Mouse (Mus musculus) midbrain, embryonic 10.5 days (tissue): ENCODE measurements at regions not wholly inside any gene's neighbourhood (a gene's known extent, or its start where the extent isn't known, plus 50 kb on each side); places are given as distances from the start of the nearest gene placed in this dataset.
"Not testable (repeated sequence)": the region's sequence is repeated elsewhere in the genome, so short reads cannot be mapped to it uniquely, and the experiment has no call there.

Experiments
- DNase-seq: peaks from one replicate; pipeline ENCODE4 v3.0.0-alpha.2; 2017; ENCODE audit warnings: low spot score
- H3K27ac ChIP-seq: fragments of 300-500 bp; sonication (generic); replicated peaks from 2 replicates; pipeline ENCODE4 v1.5.1; 2016; ENCODE audit warnings: mild to moderate bottlenecking
- H3K27me3 ChIP-seq: fragments of 300-500 bp; sonication (generic); 2 replicates; pipeline ENCODE4 v1.6.1; 2016; ENCODE audit warnings: low read depth, mild to moderate bottlenecking; ENCODE audit not compliant: poor library complexity, severe bottlenecking
- H3K36me3 ChIP-seq: fragments of 300-500 bp; sonication (generic); 2 replicates; pipeline ENCODE4 v1.6.1; 2016; ENCODE audit warnings: mild to moderate bottlenecking, moderate library complexity
- H3K4me1 ChIP-seq: fragments of 300-500 bp; sonication (generic); 2 replicates; pipeline ENCODE4 v1.6.1; 2016
- H3K4me3 ChIP-seq: fragments of 300-500 bp; sonication (generic); 2 replicates; pipeline ENCODE4 v1.5.1; 2016; ENCODE audit warnings: mild to moderate bottlenecking, moderate library complexity
- H3K9me3 ChIP-seq: fragments of 300-500 bp; sonication (generic); replicated peaks from 2 replicates; pipeline ENCODE4 v1.6.1; 2016; ENCODE audit warnings: mild to moderate bottlenecking
- WGBS: fragments of 180-500 bp; shearing (Covaris S2); methylation state at CpG from one replicate; pipeline ENCODE4 v1.1.7; 2016; 5-methylcytosine and 5-hydroxymethylcytosine counted together

DNA sequence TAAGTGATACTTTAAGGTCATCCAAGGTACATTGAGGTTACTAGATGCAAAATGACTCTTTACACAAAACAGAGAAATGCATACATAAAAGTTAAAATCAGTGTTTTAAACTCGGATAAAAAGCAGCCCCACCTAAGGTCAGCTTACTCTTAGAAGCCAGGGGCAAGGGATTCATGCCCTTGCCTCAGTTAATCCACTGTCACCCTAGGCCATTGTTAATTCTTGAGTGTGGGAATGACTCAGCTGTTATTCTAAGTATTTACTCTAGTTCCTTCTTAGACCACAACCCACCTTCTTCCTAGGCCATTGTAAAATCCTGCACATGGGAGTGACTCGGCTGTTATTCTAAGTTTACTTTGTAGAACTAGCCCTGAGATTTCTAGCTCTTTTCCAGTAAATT lies 64.1 kb upstream of the Ces1h start:
- not testable (repeated sequence) for H3K27me3 ChIP-seq, DNase-seq, H3K36me3 ChIP-seq, H3K4me1 ChIP-seq, H3K9me3 ChIP-seq, H3K27ac ChIP-seq, H3K4me3 ChIP-seq
- 78% methylated on average over 2 of the region's 2 CpGs for WGBS

DNA sequence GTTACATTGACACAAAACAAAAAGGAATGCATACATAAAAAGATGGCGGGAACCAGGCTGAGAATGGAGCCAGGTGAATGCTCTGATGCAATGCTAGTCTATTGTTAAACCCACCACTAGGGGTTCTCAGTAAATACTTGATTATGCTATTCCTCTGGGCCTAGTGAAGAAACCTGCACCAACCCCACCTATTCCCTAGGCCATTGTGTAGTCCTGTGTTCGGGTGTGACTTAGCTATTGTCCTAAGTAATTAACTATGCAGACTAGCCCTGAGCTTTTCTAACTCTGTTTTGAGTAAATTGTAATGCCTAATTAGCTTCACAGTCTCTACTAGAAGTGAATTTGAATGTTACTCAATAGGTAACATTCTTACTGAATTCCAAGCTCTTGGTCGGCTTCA lies 62.4 kb upstream of the Ces1h start:
- Histone ChIP-seq H3K9me3 (no peaks in the 10 kb centered on the region), H3K4me3 (no peak overlapping the region), H3K27ac (no peak overlapping the region), H3K4me1 (peaks cover 9% of the 10 kb centered on the region; the same call in 1 of the 2 replicates), H3K36me3 (no peaks in the 10 kb centered on the region), H3K27me3 (no peaks in the 10 kb centered on the region)
- WGBS, result 78% methylated on average over 3 of the region's 3 CpGs
- no peak for DNase-seq

DNA sequence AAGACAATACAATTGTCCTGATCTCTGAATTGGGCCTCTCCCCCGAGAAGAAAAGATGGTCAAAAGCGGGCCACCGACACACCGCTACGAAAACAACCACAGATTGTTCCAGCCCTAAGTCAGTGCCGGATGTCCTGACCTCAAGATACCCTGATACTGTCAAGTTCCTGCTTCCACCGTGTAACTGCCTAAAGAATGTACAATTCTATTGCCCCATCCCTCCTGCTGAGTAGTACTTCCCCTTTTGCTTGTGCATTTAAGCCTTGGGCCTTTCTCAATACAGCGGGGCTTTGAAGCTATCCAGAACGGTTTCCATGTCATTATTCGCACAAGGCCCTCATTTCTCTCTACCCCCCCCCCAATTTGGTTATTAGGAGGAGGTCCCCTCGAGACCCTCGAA lies 57.1 kb upstream of the Ces1h start:
- not testable (repeated sequence) for H3K27ac ChIP-seq, H3K36me3 ChIP-seq, H3K27me3 ChIP-seq, DNase-seq, H3K4me1 ChIP-seq, H3K4me3 ChIP-seq, H3K9me3 ChIP-seq
- 78% methylated on average over 12 of the region's 12 CpGs for WGBS

DNA sequence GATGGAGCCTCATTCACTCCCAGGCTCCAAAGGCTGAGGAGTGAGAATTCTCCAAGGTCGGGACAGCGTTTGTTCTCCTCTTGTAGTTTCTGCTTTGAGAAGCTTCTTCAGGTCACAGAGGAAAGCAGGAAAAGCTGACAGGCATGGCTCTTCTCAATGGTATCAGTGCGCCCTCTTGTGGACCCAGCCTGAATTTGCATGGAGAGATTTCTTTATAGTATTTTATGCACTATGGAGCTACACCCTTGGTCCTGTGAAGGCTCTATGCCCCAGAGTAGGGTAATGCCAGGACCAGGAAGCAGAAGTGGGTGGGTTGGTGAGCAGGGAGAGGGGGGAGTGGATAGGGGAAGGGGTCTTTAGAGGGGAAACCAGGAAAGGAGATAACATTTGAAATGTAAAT lies 51.1 kb upstream of the Ces1h start:
- no peaks in the 10 kb centered on the region; the same call in 1 of the 2 replicates for H3K4me1 ChIP-seq
- 9% methylated on average over 3 of the region's 3 CpGs for WGBS
- peak; percentile 70 for DNase-seq

More for the DNA sequence above, 51.1 kb upstream of the Ces1h start:
- Histone ChIP-seq H3K4me3 (no peak overlapping the region), H3K27ac (no peak overlapping the region), H3K36me3 (no peaks in the 10 kb centered on the region), H3K27me3 (no peaks in the 10 kb centered on the region), H3K9me3 (no peaks in the 10 kb centered on the region)
